Mouse (Mus musculus) urinary bladder, adult 2 months (tissue): ENCODE measurements at regions not wholly inside any gene's neighbourhood (a gene's known extent, or its start where the extent isn't known, plus 50 kb on each side); places are given as distances from the start of the nearest gene placed in this dataset.

Source experiments
- DNase-seq: peaks from one replicate; pipeline ENCODE4 v3.0.0; 2022; ENCODE audit warnings: low spot score

GRCm38 (mm10) chr12:107392050-107392795, 96.2 kb upstream of the 3110018I06Rik start:
- no peak for DNase-seq

- no peak for DNase-seq
Measured at GRCm38 (mm10) chr12:107394467-107394866, 94.0 kb upstream of the 3110018I06Rik start.

- no peak for DNase-seq
Measured at GRCm38 (mm10) chr12:107404821-107405220, 83.6 kb upstream of the 3110018I06Rik start.

- no peak for DNase-seq
Measured at GRCm38 (mm10) chr12:107423923-107424322, 64.5 kb upstream of the 3110018I06Rik start.

GRCm38 (mm10) chr12:107438506-107438905, 49.9 kb upstream of the 3110018I06Rik start:
- no peak for DNase-seq
